Mouse (Mus musculus): Measurements from ENCODE around the gene H2-T22.
"Not testable (repeated sequence)": the region's sequence is repeated elsewhere in the genome, so short reads cannot be mapped to it uniquely, and the experiment has no call there.

H2-T22 gene

DNA sequence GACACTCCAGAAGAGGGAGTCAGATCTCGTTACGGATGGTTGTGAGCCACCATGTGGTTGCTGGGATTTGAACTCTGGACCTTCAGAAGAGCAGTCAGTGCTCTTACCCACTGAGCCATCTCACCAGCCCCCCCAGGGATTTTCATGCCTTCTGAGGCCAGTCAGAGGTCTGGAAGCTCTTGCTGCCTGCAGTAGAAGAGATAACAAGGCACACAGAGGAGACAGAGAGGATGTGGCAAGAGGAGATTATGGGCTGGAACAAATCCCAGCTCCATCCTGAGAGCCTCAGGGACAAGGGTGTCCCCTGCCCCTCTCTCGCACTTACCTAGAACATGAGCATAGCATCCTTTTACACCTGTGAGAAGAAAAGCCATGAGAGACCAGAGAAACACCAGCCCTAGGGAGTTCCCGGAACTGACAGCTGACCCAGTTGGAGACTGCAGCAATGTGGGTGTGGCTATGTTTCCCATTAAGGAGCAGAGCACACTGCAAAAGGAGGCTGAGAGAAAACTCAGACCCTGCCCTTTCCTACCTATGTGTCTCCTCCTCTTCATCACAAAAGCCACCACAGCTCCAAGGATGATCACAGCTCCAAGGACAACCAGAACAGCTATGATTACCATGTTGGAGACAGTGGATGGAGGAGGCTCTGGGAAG lies 12.4 kb downstream of the H2-T22 start:
- DNase-seq (ENCODE audit: low spot score) = not testable (repeated sequence)

- DNase-seq (ENCODE audit: low spot score) = no peak
Measured at GRCm38 (mm10) chr17:36028879-36029619, 13.5 kb downstream of the H2-T22 start.

- DNase-seq (ENCODE audit: low spot score) = no peak
Measured at GRCm38 (mm10) chr17:36027663-36028062, 14.9 kb downstream of the H2-T22 start.

DNA sequence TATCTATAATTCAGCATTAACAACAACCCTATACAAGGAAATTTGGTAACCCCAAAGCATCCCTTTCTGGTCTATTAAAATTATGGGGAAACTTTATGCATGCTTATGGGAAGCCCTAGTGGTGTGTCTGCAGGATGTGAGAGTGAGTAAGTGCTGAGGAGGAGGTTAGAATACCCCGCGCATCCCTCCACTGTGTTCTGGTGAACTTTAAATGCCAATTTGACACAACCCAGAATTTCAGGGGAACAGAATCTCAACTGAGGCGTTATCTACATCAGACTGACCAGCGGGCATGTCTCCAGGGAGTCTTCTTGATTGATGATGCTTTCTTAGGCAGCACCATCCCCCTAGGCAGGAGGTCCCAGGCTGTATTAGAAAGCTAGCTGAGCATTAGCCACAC lies 16.6 kb downstream of the H2-T22 start:
- DNase-seq (ENCODE audit: low spot score) = no peak

DNA sequence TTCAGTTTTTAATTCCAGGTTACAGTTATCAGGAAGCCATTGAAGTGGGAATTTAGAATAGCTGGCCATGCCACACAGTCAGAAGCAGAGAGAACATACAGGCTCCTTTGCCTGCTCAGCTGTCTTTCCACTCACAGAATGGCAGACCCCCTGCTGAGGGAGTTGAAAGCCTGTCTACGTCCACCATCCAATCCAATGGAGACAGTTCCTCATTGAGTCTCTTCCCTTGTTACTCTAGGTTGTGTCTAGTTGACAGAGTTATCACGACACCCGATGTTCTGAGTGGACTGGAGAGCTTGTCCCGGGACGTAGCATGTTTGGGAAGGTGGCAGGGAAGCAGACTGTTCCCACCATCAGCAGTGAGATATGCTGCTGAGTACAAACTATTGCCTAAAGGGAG lies 17.4 kb downstream of the H2-T22 start:
- DNase-seq (ENCODE audit: low spot score) = no peak

DNA sequence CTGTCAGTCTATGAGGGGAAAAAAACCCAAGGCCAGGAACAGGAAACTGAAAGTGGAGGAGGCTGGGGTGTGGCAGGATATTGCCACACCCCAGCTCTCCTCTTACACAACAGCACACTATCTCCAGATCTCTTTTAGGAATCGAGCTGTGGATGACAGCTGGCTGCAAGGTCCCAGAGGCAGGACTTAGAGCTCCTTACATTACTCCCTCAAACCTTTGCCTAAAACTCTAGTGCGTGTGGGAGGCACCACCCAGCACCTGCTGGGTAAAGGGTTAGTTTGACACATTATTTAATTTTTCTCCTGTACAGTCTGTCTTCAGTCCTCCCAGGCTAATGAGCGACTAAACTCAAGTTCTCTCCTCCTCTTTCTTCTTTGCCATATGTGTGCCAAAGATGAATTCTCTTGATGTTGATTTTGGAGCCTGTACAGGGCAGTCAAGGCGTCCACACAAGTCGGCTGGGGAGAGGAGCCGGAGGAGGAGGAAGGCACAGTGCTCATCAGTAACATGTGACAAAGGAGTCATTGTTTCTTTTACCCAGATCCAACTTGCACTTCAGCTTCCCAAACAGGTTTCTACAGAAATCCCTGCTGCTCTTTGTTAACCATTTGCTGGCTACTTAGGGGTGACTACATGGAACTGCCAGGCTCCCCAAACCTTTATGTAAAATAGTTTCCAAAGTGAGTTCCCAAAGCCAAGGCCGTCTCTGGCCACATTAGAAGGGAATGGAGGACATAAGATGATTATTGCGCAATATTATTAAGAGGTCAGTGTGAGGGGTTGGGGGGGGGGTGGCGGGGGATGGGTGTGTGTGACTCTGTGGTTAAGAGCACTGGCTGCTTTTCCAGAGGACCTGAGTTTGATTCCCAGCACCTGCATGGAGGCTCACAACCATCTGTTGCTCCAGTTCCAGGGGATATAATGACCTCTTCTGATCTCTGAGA lies 18.6 kb downstream of the H2-T22 start:
- no peak for DNase-seq (ENCODE audit: low spot score)

- no peak for DNase-seq (ENCODE audit: low spot score)
Measured at GRCm38 (mm10) chr17:36022922-36023321, 19.6 kb downstream of the H2-T22 start.

GRCm38 (mm10) chr17:36022098-36022497 lies 20.4 kb downstream of the H2-T22 start:
- DNase-seq (ENCODE audit: low spot score) = no peak

DNA sequence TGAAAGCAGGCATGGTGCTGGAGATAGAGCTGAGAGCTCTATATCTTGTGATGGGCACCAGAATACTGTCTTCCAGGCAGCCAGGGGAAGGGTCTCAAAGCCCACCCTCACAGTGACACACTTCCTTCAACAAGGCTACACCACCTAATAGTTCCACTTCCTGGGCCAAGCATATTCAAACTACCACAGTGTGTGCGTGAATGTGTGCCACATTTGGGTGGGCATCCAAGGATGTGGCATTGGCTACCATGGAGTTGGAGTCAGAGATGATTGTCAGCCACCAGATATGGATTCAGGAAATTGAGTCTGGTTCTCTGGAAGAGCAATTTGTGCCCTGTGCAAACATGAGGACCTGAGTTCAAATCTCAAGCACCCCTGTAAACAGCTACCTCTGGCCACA lies 21.2 kb downstream of the H2-T22 start:
- DNase-seq (ENCODE audit: low spot score) = no peak

GRCm38 (mm10) chr17:36020191-36021073 lies 22.1 kb downstream of the H2-T22 start, which contains the start of gene H2-T24:
Gene H2-T24, minus strand, starts transcription at chr17:36020560.
- DNase-seq (ENCODE audit: low spot score) = no peak

DNA sequence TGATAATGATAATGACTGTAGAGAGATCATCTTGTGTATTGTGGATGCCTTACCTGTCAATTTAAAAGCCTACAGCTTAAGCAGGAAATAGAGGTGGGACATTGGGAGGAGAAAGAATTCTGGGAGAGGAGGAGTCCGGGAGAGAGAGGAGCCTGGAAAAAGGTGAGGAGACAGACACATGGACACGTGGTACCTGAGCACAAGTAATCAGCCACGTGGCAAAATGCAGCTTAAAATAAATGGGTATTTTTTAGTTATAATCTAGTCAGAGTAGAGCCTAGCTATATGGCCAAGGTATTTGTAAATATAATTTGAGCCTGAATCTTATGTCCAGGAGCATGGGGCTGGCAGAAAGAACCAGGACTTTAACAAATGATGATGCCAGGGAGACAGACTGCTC lies 23.0 kb downstream of the H2-T22 start:
- DNase-seq (ENCODE audit: low spot score) = no peak

DNA sequence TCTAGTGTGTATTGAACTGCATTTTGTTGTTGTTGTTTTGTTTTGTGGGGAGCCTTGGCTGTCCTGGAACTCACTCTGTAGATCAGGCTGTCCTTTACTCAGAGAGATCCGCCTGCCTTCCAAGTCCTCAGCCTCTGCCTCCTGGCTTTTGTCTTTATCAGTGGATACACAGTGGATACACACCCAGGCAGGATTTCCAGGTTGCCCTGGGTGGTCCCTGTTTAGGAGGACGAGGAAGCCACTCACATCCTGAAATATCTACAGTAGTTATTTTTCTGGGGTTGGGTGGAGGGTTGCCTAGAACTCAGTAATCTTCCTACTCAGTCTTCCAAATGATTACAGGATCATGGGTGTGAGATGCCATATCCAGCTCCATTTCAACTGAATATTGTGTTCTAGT lies 23.6 kb downstream of the H2-T22 start:
- no peak for DNase-seq (ENCODE audit: low spot score)

- DNase-seq (ENCODE audit: low spot score) = no peak
Measured at GRCm38 (mm10) chr17:36017046-36017445, 25.5 kb downstream of the H2-T22 start.

DNA sequence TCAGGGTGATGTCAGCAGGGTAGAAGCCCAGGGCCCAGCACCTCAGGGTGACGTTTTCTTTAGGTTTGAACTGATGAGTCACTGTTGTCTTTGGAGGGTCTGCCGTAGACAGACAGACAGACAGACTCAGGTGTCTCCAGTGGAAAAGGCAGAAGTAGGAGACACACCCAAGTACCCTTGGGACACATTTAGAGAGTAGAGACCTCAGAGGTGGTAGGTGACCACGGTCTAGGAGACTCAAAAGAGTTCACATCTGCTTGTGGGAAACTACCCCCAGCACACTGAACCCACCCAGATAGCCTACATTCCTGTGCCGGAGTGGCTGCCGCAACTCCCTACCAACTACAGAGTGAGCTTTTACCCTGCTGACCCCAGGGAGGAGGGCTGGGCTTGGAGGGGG lies 27.6 kb downstream of the H2-T22 start:
- no peak for DNase-seq (ENCODE audit: low spot score)

DNA sequence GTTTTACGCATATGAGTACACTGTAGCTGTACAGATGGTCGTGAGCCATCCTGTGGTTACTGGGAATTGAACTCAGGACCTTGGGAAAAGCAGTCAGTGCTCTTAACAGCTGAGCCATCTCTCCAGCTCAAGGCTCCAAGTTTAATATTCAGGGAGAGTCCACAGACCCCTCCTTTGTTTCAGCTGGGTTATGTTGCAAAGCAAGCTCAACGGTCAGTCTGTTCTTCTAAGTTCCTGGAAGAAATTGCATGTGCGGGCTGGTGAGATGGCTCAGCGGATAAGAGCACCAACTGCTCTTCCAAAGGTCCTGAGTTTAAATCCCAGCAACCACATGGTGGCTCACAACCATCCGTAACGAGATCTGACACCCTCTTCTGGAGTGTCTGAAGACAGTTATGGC lies 38.1 kb downstream of the H2-T22 start:
- DNase-seq (ENCODE audit: low spot score) = not testable (repeated sequence)

DNA sequence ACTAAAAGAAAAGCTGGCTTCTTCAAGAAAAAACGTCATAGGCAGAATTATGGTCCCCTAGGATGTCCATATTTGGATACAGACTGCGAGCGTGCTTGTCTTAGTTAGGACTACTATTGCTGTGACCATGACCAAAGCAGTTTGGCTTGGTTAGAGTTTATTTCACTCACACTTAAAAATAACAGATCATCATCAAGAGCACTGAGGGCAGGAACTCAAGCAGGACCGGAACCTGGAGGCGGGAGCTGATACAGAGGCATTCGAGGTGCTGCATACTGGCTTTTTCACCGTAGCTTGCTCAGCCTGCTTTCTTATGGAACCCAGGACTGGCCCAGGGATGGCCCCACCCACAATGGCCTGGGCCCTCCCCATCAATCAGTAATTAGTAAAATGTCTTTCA lies 39.2 kb downstream of the H2-T22 start:
- DNase-seq (ENCODE audit: low spot score) = no peak

DNA sequence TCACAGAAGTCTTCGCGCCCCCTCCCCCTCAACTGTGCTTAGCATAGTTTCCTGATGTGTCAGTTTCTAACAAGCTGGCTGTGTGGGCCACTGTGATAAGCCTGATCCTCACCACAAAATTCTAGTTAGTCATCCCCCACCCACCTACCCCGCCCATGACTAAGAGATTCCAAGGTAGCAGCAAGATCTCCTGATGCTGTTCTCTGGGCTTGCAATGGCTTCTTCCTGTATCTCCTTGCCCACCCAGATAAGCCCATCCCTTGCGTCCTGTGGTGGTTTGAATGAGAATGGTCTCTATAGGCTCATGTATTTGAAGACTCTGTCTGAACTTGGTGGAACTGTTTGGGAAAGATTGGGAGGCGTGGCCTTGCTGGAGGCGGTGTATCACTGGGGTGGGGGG lies 40.6 kb downstream of the H2-T22 start:
- no peak for DNase-seq (ENCODE audit: low spot score)

DNA sequence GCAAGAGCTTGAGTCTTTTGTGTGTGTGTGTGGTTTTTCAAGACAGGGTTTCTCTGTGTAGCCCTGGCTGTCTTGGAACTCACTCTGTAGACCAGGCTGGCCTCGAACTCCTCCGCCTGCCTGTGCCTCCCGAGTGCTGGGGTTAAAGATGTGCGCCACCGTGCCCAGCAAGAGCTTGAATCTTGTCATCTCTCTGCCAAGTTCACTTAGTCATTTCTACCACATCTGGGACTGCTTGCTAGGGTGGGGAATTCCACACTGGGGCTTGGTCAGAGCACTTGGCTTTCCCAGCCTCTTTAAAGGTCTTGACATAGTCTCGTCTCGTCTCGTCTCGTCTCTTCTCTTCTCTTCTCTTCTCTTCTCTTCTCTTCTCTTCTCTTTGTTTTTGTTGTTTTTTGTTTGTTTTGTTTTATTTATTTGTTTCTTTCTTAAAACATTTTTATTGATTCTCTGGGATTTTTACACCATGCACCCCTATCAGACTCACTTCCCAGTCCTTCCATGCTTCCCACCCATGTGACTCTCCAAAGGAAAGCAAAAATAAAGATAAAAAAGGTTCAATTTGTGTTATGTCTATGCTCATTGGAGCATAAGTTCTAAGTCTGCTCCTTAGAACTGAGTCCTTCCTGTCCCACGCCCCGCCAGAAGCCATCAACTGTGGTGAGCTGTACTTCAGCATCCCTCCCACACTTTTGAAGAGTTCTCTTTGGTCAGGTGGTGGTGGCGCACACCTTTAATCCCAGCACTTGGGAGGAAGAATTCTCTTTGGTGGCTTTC lies 41.2 kb downstream of the H2-T22 start:
- DNase-seq (ENCODE audit: low spot score) = no peak

DNA sequence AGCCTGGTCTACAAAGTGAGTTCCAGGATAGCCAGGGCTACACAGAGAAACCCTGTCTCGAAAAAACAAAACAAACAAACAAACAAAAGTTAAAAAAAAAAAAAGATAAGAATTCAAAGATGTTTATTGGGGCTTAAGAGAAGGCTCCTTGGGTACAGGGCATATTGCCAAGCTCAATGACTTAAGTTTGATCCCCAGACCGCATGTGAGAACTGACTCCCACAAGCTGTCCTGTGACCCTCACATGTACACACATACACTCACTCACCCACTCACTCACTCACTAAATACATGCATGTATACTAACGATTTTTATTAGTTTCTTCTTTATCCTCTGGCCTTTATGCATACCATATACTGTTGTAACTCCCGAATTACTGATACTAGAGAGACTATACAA lies 42.2 kb downstream of the H2-T22 start:
- DNase-seq (ENCODE audit: low spot score) = no peak

GRCm38 (mm10) chr17:35999356-35999755 lies 43.2 kb downstream of the H2-T22 start:
- DNase-seq (ENCODE audit: low spot score) = no peak

All from urinary bladder, postnatal 25 days (tissue).